In the genomic region with DNA sequence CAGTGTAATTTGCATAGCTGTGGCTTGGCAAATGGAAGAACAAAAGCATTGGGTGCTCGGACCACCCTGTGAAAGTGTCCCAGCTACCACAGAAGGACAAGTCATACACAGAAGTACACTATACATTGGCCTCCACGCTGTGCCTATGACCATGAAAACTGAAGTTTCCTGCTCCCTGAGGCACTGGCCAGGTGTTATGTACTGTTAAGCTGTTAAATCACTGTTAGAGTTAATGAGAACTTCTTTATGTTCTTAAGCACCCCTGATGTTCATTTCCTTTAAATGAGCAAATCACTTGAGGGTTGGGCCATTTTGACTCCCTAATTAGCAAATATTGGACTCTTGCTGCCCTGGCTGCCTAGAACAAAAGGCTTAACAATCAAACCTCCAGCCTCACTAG, we compare ENCODE assay signal across 19 mouse cellular contexts.
"Had no signal": no experiment of that assay in that cellular context is flagged by ENCODE, and none has a peak within 500 bp of the region (broad histone marks: within the 10 kb centered on the region; RNA-seq: fewer than 3 reads in every experiment).

No protein-coding gene starts in this region.

- H3K27ac ChIP-seq: lung, embryonic 15.5 days; midbrain, embryonic 10.5 days; midbrain, embryonic 12.5 days; neural tube, embryonic 12.5 days; neural tube, embryonic 15.5 days had no signal

- H3K4me1 ChIP-seq: lung, embryonic 15.5 days; midbrain, embryonic 10.5 days; midbrain, embryonic 12.5 days; neural tube, embryonic 12.5 days; neural tube, embryonic 15.5 days had no signal

- H3K4me2 ChIP-seq: lung, embryonic 15.5 days; midbrain, embryonic 12.5 days; neural tube, embryonic 12.5 days; neural tube, embryonic 15.5 days had no signal

- DNase-seq: liver, postnatal 0 days; lung, adult 2 months; lung, postnatal 4 days; midbrain, embryonic 14.5 days; retina, postnatal 1 day; right cerebral cortex, adult 18-20 months; right cerebral cortex, postnatal 25 days; right cerebral cortex, postnatal 4 days; spleen, adult 18-20 months; thymus, adult 18-20 months; thymus, postnatal 14 days; thymus, postnatal 36 days had no signal

- H3K9me3 ChIP-seq: lung, embryonic 15.5 days; midbrain, embryonic 10.5 days; midbrain, embryonic 12.5 days; neural tube, embryonic 15.5 days had no signal

- H3K9ac ChIP-seq: liver, postnatal 0 days; lung, embryonic 15.5 days; midbrain, embryonic 12.5 days; neural tube, embryonic 12.5 days; neural tube, embryonic 15.5 days had no signal

- H3K4me3 ChIP-seq: lung, embryonic 15.5 days; midbrain, embryonic 10.5 days; midbrain, embryonic 12.5 days; myocyte; neural tube, embryonic 12.5 days; neural tube, embryonic 15.5 days had no signal

- ATAC-seq: liver, postnatal 0 days; midbrain, embryonic 16.5 days had no signal

- H3K36me3 ChIP-seq: lung, embryonic 15.5 days; midbrain, embryonic 10.5 days; midbrain, embryonic 12.5 days; neural tube, embryonic 12.5 days; neural tube, embryonic 15.5 days had no signal

- H3K27me3 ChIP-seq: lung, embryonic 15.5 days; midbrain, embryonic 12.5 days; neural tube, embryonic 12.5 days; neural tube, embryonic 15.5 days had no signal
